Mouse (Mus musculus) myocyte (in vitro differentiated cells): ENCODE results near the gene Syt12.

Experiments
- CEBPB ChIP-seq: IDR thresholded peaks from 2 replicates; pipeline ENCODE4 v1.6.1; 2011; ENCODE audit warnings: mild to moderate bottlenecking, moderate library complexity; ENCODE audit not compliant: poor library complexity, insufficient read depth, severe bottlenecking
- E2F4 ChIP-seq: IDR thresholded peaks from one replicate; pipeline ENCODE4 v1.6.1; 2011; ENCODE audit warnings: mild to moderate bottlenecking, control low read depth, moderate library complexity; ENCODE audit not compliant: insufficient read depth
- MYOG ChIP-seq, 3 experiments: IDR thresholded peaks; one replicate each; pipeline ENCODE4 v1.6.1; 2011; ENCODE audit warnings: control low read depth in 2 of 3, low read depth in 2 of 3, mild to moderate bottlenecking in 2 of 3; ENCODE audit not compliant: insufficient read length in 2 of 3, control insufficient read depth in 1 of 3, insufficient read depth in 1 of 3
- POLR2A ChIP-seq: IDR thresholded peaks from one replicate; pipeline ENCODE4 v1.6.1; 2011; ENCODE audit warnings: low read depth, mild to moderate bottlenecking, control low read depth, moderate library complexity; ENCODE audit not compliant: insufficient read length
- USF1 ChIP-seq: IDR thresholded peaks from one replicate; pipeline ENCODE4 v1.6.1; 2011; ENCODE audit warnings: low read depth, mild to moderate bottlenecking, control low read depth, moderate library complexity

- TF ChIP-seq POLR2A (no peak), MYOG (IDR thresholded peaks at IDR 0.05; ENCODE audit: control insufficient read depth in 1 of 3, insufficient read depth in 1 of 3, insufficient read length in 2 of 3, low read depth in 2 of 3) (no peak), USF1 (no peak), E2F4 (no peak), CEBPB (no peak)
Observed at GRCm38 (mm10) chr19:4451098-4451497, 26.1 kb downstream of the Syt12 start.
